Mouse (Mus musculus): ENCODE measurements around the gene Iqca.

Iqca gene

GRCm38 (mm10) chr1:90153099-90153744 is at the start of gene Iqca:
TSS of gene Iqca (minus strand) at chr1:90153401.
- peak; percentile 30 for DNase-seq (ENCODE audit: low read depth, low spot score)

DNA sequence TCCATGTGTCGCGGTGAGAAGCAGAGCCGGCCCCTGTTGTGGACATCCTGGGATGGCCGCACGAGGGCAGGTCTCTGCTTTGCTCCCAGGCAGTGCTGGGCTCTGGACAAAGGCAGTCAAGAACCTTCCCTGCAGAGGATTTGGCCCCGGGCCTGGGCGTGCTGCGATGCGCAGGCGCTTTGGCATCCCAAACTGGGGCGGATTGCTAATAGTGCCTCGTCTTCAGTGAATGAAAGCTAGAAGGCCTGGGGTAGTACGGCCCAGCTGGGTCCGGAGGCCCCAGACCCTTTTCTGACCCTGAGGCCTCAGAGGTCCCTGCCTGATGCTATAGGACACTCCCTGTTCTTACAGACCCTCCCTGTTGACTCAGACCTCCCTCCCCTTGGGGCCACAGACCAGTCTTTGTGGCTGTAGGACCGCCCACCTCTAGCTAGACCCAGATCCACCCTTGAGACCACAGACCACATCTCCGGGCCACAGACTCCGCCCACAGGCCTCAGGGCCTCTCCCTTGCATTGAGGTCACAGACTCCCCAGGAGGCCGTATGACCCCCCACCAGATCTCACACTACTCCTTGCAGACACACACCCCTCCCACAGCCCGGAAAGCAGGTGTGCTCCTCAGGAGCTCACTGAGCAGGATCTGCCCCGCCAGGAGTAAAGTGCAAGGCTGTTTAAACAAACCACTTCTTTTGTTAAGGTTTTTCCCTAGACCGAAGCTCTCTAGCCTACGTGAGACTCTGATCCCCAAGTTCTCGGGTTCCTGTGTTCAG is 49.2 kb upstream of the Iqca start:
- peak; percentile 69 for DNase-seq (ENCODE audit: low read depth, low spot score)

DNA sequence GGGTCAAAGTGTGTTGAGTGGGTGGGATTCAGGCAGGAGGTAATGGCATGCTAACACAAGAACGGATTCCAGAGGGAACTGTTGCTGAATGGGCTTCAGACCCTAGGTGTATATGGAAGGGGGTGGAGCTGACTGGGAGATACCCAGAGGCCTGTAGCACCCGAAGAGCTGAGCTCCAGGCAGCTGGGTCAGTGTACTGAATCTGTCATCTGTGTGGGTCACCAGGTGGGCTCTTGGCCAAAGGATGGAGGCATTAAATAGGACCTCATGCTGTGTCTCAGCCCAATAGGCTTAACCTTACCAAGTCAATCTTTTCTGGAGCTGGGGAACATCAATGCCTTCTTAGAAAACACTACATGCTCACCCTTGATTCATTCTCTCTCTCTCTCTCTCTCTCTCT is 48.5 kb upstream of the Iqca start:
- DNase-seq (ENCODE audit: low read depth, low spot score), result no peak

DNA sequence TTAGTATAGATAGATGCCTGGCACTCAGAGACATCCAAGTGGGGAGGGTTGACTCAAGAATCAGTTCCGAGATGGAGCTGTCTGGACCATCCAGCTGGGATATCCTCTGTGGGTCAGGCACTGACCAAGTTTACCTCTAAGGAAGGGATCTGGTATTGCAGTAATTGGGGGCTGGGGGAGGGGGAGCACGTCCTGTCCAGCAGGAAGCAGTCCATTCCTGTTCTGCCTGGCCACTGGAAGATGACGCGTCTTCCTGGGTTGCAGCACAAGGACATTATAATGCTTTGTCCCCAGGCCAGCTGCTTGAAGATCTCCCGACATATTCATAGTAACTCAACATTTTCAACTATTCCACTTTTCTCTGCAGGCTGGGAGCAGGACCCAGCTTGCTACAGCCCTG is 48.0 kb upstream of the Iqca start:
- DNase-seq (ENCODE audit: low read depth, low spot score), result no peak

GRCm38 (mm10) chr1:90189046-90189445 is 35.8 kb upstream of the Iqca start:
- DNase-seq (ENCODE audit: low read depth, low spot score), result no peak

DNA sequence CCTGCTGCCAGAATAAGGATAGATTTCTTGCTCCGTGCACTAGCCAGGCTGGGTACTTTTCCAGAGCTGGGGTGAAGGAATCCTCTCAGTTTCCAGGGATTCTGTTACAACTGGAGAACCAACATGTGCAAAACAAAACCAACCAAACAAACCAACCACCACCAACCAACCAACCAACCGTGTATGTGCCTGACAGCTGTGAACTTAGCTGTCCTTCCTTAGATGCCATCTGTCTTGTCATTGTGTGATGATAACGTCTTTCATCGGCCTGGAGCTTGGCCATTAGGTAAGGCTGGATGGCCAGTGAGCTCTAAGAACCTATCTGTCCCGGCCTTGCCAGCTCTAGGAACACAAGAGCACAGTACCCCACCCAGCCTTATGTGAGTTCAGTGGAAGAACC is 33.7 kb upstream of the Iqca start:
- DNase-seq (ENCODE audit: low read depth, low spot score), result no peak

- no peak for DNase-seq (ENCODE audit: low read depth, low spot score)
Measured at GRCm38 (mm10) chr1:90186173-90186572, 33.0 kb upstream of the Iqca start.

DNA sequence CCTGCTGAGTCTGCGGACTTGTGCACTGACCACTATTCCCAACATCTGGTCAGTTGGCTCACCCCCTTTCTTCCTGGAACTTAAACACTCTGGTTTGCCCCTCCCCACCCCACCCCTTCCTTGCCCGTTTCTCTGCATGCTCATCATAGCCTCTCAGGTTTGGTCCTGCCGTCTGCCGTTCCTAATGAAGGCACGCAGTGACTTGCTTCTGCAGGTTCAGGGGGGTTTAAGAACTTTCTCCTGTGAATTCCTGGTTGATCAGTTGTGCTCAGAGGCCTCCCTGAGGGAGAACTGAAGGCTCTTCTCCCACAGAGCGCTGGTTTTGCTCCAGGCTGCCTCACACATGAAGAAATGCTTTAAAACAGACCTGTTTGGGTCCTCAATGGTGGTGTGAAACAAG is 30.4 kb upstream of the Iqca start:
- no peak for DNase-seq (ENCODE audit: low read depth, low spot score)

DNA sequence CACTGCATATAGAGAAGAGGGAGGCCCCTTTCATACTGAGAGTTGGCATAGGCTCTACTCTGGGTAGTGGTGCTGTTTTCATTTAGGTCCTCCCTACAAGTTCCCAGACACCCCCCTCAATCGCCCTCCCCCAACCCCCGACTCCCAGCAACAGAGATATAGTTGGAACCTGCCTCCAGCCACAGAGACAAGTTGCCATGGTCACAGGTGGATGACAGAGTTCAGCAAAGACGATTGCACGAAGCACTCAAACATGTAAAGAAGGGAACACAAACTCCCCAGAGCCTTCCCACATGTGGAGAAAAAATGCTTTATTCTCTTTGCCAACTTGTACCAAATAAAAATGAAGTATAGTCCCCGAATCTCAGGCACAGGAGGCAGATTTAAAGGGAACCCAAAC is 29.3 kb upstream of the Iqca start:
- no peak for DNase-seq (ENCODE audit: low read depth, low spot score)

- no peak for DNase-seq (ENCODE audit: low read depth, low spot score)
Measured at GRCm38 (mm10) chr1:90180966-90181699, 27.9 kb upstream of the Iqca start.

- no peak for DNase-seq (ENCODE audit: low read depth, low spot score)
Measured at GRCm38 (mm10) chr1:90180479-90180878, 27.3 kb upstream of the Iqca start.

DNA sequence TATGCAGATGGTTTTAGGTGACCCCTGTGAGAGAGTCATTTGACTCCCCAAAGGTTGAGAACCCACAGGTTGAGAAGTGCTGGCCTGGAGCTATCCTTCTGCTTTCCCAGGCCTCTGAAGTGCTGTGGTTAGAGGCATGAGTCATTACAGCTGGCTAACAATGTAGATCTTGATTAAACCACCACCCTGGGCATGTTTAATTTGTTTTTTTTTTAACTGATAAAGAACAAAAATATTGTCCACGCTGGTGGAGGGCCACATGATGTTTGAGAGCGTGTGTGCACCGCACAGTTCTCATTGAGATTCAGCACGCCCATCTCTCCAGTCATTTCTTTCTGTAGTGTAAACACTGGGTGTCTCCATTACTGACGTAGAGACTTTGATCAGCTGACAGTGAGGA is 24.8 kb upstream of the Iqca start:
- no peak for DNase-seq (ENCODE audit: low read depth, low spot score)

DNA sequence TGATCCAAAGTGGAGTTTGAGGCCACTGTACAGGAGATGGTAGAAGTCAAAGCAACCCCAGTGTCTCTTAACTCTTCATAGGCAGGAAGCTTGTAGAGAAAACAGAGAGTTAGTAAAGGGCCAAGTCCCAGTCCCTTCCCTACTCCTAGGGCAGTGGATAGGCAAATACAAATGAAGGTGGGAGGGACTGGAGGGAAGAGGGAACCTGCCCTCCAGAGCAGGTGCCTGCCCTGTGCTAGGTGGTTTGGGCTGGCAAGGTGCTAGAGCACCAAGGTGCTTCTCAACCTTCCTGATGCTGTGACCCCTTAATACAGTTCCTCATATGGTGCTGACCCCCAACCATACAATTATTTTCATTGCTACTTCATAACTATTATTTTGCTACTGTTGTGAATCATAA is 24.4 kb upstream of the Iqca start:
- no peak for DNase-seq (ENCODE audit: low read depth, low spot score)

- peak; percentile 44 for DNase-seq (ENCODE audit: low read depth, low spot score)
Measured at GRCm38 (mm10) chr1:90176223-90176622, 23.0 kb upstream of the Iqca start.

DNA sequence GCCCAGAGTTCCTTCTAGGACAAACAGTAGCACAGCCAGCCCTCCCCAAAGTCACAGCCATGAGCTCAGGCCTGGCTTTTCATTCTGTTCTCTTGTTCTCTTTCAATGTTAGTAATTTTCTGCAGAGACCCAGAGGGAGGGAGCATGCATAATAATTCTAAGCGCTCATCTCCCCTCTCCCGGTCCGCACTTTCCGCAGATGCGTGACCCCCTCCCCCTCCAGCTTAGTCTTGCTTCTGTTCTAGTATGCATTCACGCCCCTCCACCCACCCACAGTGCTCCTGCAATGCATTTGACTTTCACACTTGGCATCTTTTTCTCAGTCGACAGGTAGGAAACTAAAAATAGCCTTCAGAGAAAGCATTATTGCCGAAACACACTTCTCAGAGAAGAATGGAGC is 21.1 kb upstream of the Iqca start:
- no peak for DNase-seq (ENCODE audit: low read depth, low spot score)

- DNase-seq (ENCODE audit: low read depth, low spot score), result no peak
Measured at GRCm38 (mm10) chr1:90164319-90164718, 11.1 kb upstream of the Iqca start.

GRCm38 (mm10) chr1:90163161-90163560 is 10.0 kb upstream of the Iqca start:
- no peak for DNase-seq (ENCODE audit: low read depth, low spot score)

GRCm38 (mm10) chr1:90162379-90162857 is 9.2 kb upstream of the Iqca start:
- DNase-seq (ENCODE audit: low read depth, low spot score), result no peak

DNA sequence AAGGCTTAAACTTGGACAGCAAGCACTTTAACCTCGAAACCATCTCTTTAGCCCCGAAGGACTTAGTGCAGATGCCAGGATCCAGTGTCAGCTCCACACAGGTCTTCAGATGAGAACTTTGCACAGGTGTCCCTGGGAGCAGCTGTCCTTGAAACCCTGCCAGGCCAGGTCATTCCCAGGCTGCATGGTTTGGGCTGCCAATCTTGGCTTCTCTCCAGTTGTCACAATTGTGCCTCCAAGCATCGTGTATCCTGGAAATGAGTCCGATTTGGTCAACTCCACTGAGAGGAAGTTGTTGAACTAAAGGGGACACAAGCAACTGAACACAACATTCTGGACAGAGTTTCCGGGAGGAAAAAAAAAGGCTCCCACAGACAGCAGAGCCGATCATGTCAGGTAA is 8.4 kb upstream of the Iqca start:
- DNase-seq (ENCODE audit: low read depth, low spot score), result no peak

DNA sequence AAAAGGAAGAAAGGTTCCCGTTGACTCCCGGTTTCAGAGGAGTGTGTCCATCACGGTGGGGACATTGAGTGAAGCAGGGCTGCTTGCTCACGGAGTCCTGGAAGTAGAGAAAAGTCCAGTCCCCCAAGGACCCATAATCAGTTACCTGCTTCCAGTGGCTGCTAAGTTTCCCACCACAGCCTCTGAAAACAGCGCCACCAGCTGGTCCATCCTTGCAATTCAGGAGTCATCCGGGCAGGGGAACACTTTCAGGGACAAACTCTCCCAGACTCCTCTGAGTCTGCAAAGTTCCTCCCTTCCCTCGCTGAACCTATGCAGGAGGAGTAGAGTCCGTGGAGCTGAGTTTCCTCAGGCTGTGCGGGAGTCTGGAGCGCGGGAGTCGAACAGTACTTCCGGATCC is 6.7 kb upstream of the Iqca start:
- no peak for DNase-seq (ENCODE audit: low read depth, low spot score)

DNA sequence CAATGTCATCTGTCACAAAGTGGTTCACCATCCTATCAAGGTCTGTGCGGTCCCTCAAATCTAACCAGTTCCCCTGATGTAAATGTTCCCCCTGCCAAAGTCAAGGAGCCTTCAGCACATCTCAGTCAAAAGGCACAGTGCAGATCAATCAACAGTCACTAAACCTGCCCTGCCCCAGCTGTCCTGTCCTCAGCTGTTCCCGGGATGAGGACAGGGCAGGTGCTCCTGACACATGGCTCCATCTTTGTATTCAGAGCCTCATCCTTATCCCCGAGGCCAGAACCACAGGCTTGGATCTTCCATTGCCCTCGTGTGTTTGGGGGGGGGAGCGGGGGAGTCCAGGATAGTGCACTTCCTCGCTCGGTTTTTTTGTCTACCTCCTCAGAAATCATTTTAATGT is 3.4 kb upstream of the Iqca start:
- no peak for DNase-seq (ENCODE audit: low read depth, low spot score)

- no peak for DNase-seq (ENCODE audit: low read depth, low spot score)
Measured at GRCm38 (mm10) chr1:90153787-90154186, 586 bp upstream of the Iqca start.

DNA sequence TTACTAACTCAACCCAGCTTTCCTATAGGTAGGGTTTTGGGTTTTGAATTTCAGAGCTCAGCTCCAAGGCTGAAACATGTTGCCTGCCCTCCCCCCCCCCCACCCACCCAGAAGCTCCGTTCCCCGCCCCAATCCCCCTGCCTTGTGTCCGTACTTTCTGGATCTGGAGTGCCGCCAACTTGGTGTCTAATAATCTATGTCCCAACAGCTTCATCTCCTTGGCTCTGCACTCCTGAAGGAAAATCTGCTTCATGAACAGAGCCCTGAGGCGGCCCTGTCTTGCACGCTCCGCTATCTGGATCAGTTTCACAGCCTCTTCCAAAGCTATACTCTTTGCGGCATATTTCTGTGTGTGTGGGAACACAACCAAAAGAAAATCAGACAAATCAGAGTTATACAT is 13.5 kb downstream of the Iqca start:
- no peak for DNase-seq (ENCODE audit: low read depth, low spot score)
